Mouse (Mus musculus) midbrain, postnatal 0 days (tissue): ENCODE results near the gene Chpf. TPM values are rescaled to one million over a fixed set of nuclear protein-coding genes. Genes with fewer than 3 reads are reported as not detected.

ENCODE experiments used
- ATAC-seq: fragments of 200-750 bp; cut with Nextera tagmentation; 2 replicates; pipeline ENCODE4 v1.8.0; 2017; ENCODE audit warnings: moderate number of reproducible peaks, mild to moderate bottlenecking, moderate TSS enrichment, moderate library complexity; ENCODE audit not compliant: low FRiP score
- DNase-seq: peaks from one replicate; pipeline ENCODE4 v3.0.0-alpha.2; 2015; ENCODE audit warnings: low spot score
- H3K27ac ChIP-seq: fragments of 300-500 bp; sonication (generic); 2 replicates; pipeline ENCODE4 v1.5.1; 2014; ENCODE audit warnings: low read depth, mild to moderate bottlenecking, low read length, mixed read lengths
- H3K27me3 ChIP-seq: fragments of 300-500 bp; sonication (generic); 2 replicates; pipeline ENCODE4 v1.6.1; 2014; ENCODE audit warnings: low read length, control low read depth, mixed read lengths; ENCODE audit not compliant: insufficient read depth
- H3K36me3 ChIP-seq: fragments of 300-500 bp; sonication (generic); 2 replicates; pipeline ENCODE4 v1.6.1; 2014; ENCODE audit warnings: low read length, control low read depth, mixed read lengths; ENCODE audit not compliant: insufficient read depth
- H3K4me1 ChIP-seq: fragments of 300-500 bp; sonication (generic); 2 replicates; pipeline ENCODE4 v1.6.1; 2014; ENCODE audit warnings: mild to moderate bottlenecking, control low read depth, antibody characterized with exemption, low read length, mixed read lengths; ENCODE audit not compliant: insufficient read depth
- H3K4me2 ChIP-seq: fragments of 300-500 bp; sonication (generic); 2 replicates; pipeline ENCODE4 v1.6.1; 2014; ENCODE audit warnings: low read depth, mild to moderate bottlenecking, low read length, mixed read lengths; ENCODE audit not compliant: poor library complexity, severe bottlenecking
- H3K4me3 ChIP-seq: fragments of 300-500 bp; sonication (generic); 2 replicates; pipeline ENCODE4 v1.5.1; 2014; ENCODE audit warnings: low read depth, mild to moderate bottlenecking, low read length, moderate library complexity
- H3K9ac ChIP-seq: fragments of 300-500 bp; sonication (generic); replicated peaks from 2 replicates; pipeline ENCODE4 v1.6.1; 2014; ENCODE audit warnings: mild to moderate bottlenecking, low read length, moderate library complexity, mixed read lengths; ENCODE audit not compliant: poor library complexity, severe bottlenecking
- H3K9me3 ChIP-seq: fragments of 300-500 bp; sonication (generic); 2 replicates; pipeline ENCODE4 v1.6.1; 2016; ENCODE audit warnings: low read length, control low read depth
- CTCF ChIP-seq: IDR thresholded peaks from 2 replicates; pipeline ENCODE4 v1.5.1; 2016; ENCODE audit warnings: antibody characterized with exemption, mild to moderate bottlenecking
- whole genome bisulfite sequencing: fragments of 180-500 bp; shearing (Covaris S2); extraction: QIAGEN DNeasy Blood & Tissue Kit; methylation state at CpG from one replicate; pipeline ENCODE4 v1.1.7; 2014; 5-methylcytosine and 5-hydroxymethylcytosine counted together
- polyA plus RNA-seq: library from polyadenylated mRNA; unstranded; fragments of >200 nt; fragmentation: Nextera tagmentation; extraction: Ambion mirVana; gene quantifications from 2 replicates; pipeline ENCODE4 v1.2.1, GENCODE M21; 2015
- total RNA-seq: library from RNA; depleted of rRNA; stranded (reverse); fragments of >200 nt; gene quantifications from 2 replicates; pipeline ENCODE4 v1.2.3, GENCODE M21; 2014

Chpf gene
- total and polyA plus RNA-seq, 2 experiments from 2014 or later: 60.0 to 132 TPM

- WGBS: 1% methylated on average over 61 of the region's 62 CpGs
- peak; percentile 74 for DNase-seq
- TF ChIP-seq CTCF: peak; percentile 46; the same call in 1 of the 2 replicates
- H3K36me3 ChIP-seq: peaks cover 43% of the 10 kb centered on the region
- ATAC-seq: peak; percentile 41
- peak overlapping the region; percentile 48 for H3K4me3 ChIP-seq
- no peak overlapping the region for H3K27ac ChIP-seq
- H3K27me3 ChIP-seq: peaks cover 9% of the 10 kb centered on the region
- no peaks in the 10 kb centered on the region for H3K9me3 ChIP-seq
- H3K4me2 ChIP-seq: peak overlapping the region; percentile 92
- H3K4me1 ChIP-seq: no peaks in the 10 kb centered on the region
- peak overlapping the region; percentile 46 for H3K9ac ChIP-seq
These were observed 8.5 kb upstream of the Chpf start for GRCm38 (mm10) chr1:75487405-75488161.

DNA sequence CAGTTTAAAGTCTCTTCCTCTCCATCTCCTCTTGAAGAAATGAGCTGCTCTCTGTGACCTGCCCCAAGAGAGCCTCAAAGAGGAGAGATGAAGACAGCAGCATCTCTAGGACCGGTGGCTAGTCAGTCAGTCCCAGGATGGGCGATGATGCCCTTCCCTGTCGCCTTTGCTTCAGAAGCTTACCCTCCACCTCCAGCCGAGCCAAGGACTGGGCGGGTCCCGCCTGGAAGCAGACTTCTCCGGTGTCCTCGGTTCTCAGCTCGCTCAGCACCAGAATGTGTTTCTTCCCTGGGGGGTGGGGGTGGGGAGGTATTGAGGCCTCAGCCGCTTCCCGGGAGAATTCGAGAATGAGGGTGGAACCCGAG, 7.9 kb upstream of the Chpf start:
- H3K4me3 ChIP-seq: peak overlapping the region; percentile 48
- peaks cover 42% of the 10 kb centered on the region for H3K36me3 ChIP-seq
- DNase-seq: no peak
- H3K4me1 ChIP-seq: no peaks in the 10 kb centered on the region
- TF ChIP-seq CTCF: no peak
- no peak overlapping the region for H3K27ac ChIP-seq
- H3K9me3 ChIP-seq: no peaks in the 10 kb centered on the region
- peak overlapping the region; percentile 36 for H3K9ac ChIP-seq
- H3K27me3 ChIP-seq: peaks cover 9% of the 10 kb centered on the region
- 4% methylated on average over 13 of the region's 13 CpGs for WGBS
- peak; percentile 20; the same call in 1 of the 2 replicates for ATAC-seq
- H3K4me2 ChIP-seq: peak overlapping the region; percentile 92

GRCm38 (mm10) chr1:75486561-75486960, 7.5 kb upstream of the Chpf start:
- 14% methylated on average over 24 of the region's 24 CpGs for WGBS
- Histone ChIP-seq H3K9me3 (no peaks in the 10 kb centered on the region), H3K27ac (no peak overlapping the region), H3K4me2 (peak overlapping the region; percentile 92), H3K4me1 (no peaks in the 10 kb centered on the region), H3K36me3 (peaks cover 38% of the 10 kb centered on the region), H3K27me3 (peaks cover 9% of the 10 kb centered on the region), H3K4me3 (peak overlapping the region; percentile 48), H3K9ac (peak overlapping the region; percentile 36; the same call in 1 of the 2 replicates)
- DNase-seq (no peak), ATAC-seq (peak; percentile 14; the same call in 1 of the 2 replicates)
- TF ChIP-seq CTCF: peak; percentile 17

GRCm38 (mm10) chr1:75480735-75481134, 1.6 kb upstream of the Chpf start:
- ATAC-seq (no peak), DNase-seq (no peak)
- 83% methylated on average over 7 of the region's 7 CpGs for WGBS
- peak overlapping the region; percentile 85 for H3K4me2 ChIP-seq
- peaks cover 43% of the 10 kb centered on the region for H3K36me3 ChIP-seq
- 0 out of 2 replicates have a peak, but pooled peaks cover 3% of the 10 kb centered on the region for H3K4me1 ChIP-seq
- TF ChIP-seq CTCF: no peak
- peaks cover 5% of the 10 kb centered on the region; the same call in 1 of the 2 replicates for H3K27me3 ChIP-seq
- no peaks in the 10 kb centered on the region for H3K9me3 ChIP-seq
- no peak overlapping the region for H3K27ac ChIP-seq
- peak overlapping the region; percentile 88 for H3K9ac ChIP-seq
- peak overlapping the region; percentile 89 for H3K4me3 ChIP-seq

DNA sequence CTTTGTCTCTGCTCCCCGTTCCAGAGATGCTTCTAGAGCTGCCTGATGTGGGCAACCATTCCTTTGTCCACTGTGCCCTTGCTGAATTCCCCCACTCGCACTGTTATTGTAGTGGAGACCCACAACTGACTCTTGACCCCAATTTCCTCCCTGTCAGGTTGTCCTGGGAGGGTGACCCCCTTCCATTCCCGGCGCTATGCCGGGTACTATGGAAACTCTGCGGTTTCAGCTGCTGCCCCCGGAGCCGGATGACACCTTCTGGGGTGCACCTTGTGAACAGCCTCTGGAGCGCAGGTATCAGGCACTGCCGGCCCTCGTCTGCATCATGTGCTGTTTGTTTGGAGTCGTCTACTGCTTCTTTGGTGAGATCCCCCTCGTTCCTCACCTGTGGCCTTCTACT, 929 bp upstream of the Chpf start:
- no peak for ATAC-seq
- 0 out of 2 replicates have a peak, but pooled peaks cover 3% of the 10 kb centered on the region for H3K4me1 ChIP-seq

GRCm38 (mm10) chr1:75479635-75479989, 505 bp upstream of the Chpf start:
- Histone ChIP-seq H3K9ac (peak overlapping the region; percentile 88), H3K27ac (peak overlapping the region; percentile 77), H3K36me3 (peaks cover 43% of the 10 kb centered on the region), H3K27me3 (peaks cover under 1% of the 10 kb centered on the region; the same call in 1 of the 2 replicates), H3K4me3 (peak overlapping the region; percentile 89), H3K4me2 (peak overlapping the region; percentile 85), H3K4me1 (0 out of 2 replicates have a peak, but pooled peaks cover 3% of the 10 kb centered on the region), H3K9me3 (no peaks in the 10 kb centered on the region)
- ATAC-seq (no peak), DNase-seq (no peak)
- no peak for TF ChIP-seq CTCF
- WGBS: 2% methylated on average over 24 of the region's 24 CpGs

More for the DNA sequence above, 929 bp upstream of the Chpf start:
- Histone ChIP-seq H3K27me3 (peaks cover 4% of the 10 kb centered on the region; the same call in 1 of the 2 replicates), H3K27ac (peak overlapping the region; percentile 77), H3K4me3 (peak overlapping the region; percentile 89), H3K4me2 (peak overlapping the region; percentile 85), H3K9ac (peak overlapping the region; percentile 88), H3K36me3 (peaks cover 43% of the 10 kb centered on the region), H3K9me3 (no peaks in the 10 kb centered on the region)
- no peak for DNase-seq
- 16% methylated on average over 13 of the region's 13 CpGs for WGBS
- no peak for TF ChIP-seq CTCF
